Mouse (Mus musculus): Measurements from ENCODE around the gene Sbf2. TPM values are rescaled to one million over a fixed set of nuclear protein-coding genes. Genes with fewer than 3 reads are reported as not detected.
"Not testable (repeated sequence)": the region's sequence is repeated elsewhere in the genome, so short reads cannot be mapped to it uniquely, and the experiment has no call there.

Sbf2 gene
- polyA plus RNA-seq, 1 experiment from 2014 or later: 41.3 TPM

- ATAC-seq (no peak), DNase-seq (ENCODE audit: low read depth, low spot score) (no peak)
- CTCF ChIA-PET: interaction anchor here (1.2 to 2.6 kb wide), 4 partner anchors 9 to 360 kb away, joined by 3 to 7 read pairs (median 6); no protein-coding TSS in a partner anchor
- no peak for TF ChIP-seq CTCF (IDR thresholded peaks at IDR 0.05)
- in situ Hi-C loops (cut with MboI; ENCODE audit: low pct_unique_long_range_greater_than_20kb): no loop called here
- POLR2A ChIA-PET: interaction anchor here (1.1 kb wide), 1 partner anchor 42 kb away, joined by 3 read pairs; no protein-coding TSS in a partner anchor
- H3K27me3 ChIP-seq: no peaks in the 10 kb centered on the region
Observed at GRCm38 (mm10) chr7:110646611-110647407, 32.1 kb upstream of the Sbf2 start.

DNA sequence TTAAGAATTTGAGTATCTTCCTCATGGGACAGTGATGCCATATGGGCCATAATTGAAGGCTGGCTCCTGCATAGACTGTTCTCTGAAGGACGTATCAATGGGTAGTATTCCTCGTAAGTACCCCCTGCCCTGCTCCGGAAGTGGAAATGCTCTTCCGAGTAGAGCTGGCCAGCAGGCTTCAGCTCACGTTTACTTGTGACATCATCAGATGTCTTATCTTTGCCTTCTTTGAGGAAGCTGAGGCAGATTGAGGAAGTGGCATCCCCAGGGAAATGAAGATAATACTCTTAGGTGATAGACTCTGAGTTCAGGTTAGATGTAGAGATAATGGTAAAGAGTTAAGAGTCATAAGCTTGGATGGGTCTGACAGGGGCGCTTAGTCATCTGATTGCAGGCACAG, 31.1 kb upstream of the Sbf2 start:
- TF ChIP-seq CTCF (IDR thresholded peaks at IDR 0.05): no peak
- H3K27me3 ChIP-seq: no peaks in the 10 kb centered on the region
- in situ Hi-C loops (cut with MboI; ENCODE audit: low pct_unique_long_range_greater_than_20kb): no loop called here
- ChIA-PET POLR2A (interaction anchor here (1.1 kb wide), 1 partner anchor 43 kb away, joined by 3 read pairs; no protein-coding TSS in a partner anchor), CTCF (interaction anchor here (0.7 to 2.6 kb wide), 6 partner anchors 8 to 380 kb away, joined by 3 to 7 read pairs (median 3); no protein-coding TSS in a partner anchor)
- no peak for DNase-seq (ENCODE audit: low read depth, low spot score)
- ATAC-seq: no peak

- ATAC-seq: no peak
- in situ Hi-C loops (cut with MboI; ENCODE audit: low pct_unique_long_range_greater_than_20kb): no loop called here
- CTCF ChIA-PET: interaction anchor here (0.7 to 4.7 kb wide), 7 partner anchors 8 to 379 kb away, joined by 3 to 35 read pairs (median 3); no protein-coding TSS in a partner anchor
- DNase-seq (ENCODE audit: low read depth, low spot score): no peak
- peak; percentile 82 for TF ChIP-seq CTCF (IDR thresholded peaks at IDR 0.05)
- no peaks in the 10 kb centered on the region for H3K27me3 ChIP-seq
- POLR2A ChIA-PET: interaction anchor here (0.6 to 1.1 kb wide), 3 partner anchors 44 to 364 kb away, joined by 3 to 5 read pairs (median 3); no protein-coding TSS in a partner anchor
Observed at GRCm38 (mm10) chr7:110645311-110645710, 30.6 kb upstream of the Sbf2 start.

- POLR2A ChIA-PET; in situ Hi-C loops (cut with MboI; ENCODE audit: low pct_unique_long_range_greater_than_20kb); ATAC-seq; H3K27me3 ChIP-seq; DNase-seq (ENCODE audit: low read depth, low spot score): not testable (repeated sequence)
- CTCF ChIA-PET: interaction anchor here (1.6 kb wide), 1 partner anchor 10 kb away, joined by 4 read pairs; no protein-coding TSS in a partner anchor
Observed at GRCm38 (mm10) chr7:110639958-110640357, 25.2 kb upstream of the Sbf2 start.

GRCm38 (mm10) chr7:110639291-110639915, 24.7 kb upstream of the Sbf2 start:
- no peak for TF ChIP-seq CTCF (IDR thresholded peaks at IDR 0.05)
- in situ Hi-C loops (cut with MboI; ENCODE audit: low pct_unique_long_range_greater_than_20kb): no loop called here
- ChIA-PET POLR2A (interaction anchor here (0.8 kb wide), 1 partner anchor 9 kb away, joined by 3 read pairs; no protein-coding TSS in a partner anchor), CTCF (interaction anchor here (0.8 to 1.6 kb wide), 2 partner anchors 9 to 18 kb away, joined by 3 to 4 read pairs; no protein-coding TSS in a partner anchor)
- ATAC-seq (no peak), DNase-seq (ENCODE audit: low read depth, low spot score) (no peak)
- H3K27me3 ChIP-seq: no peaks in the 10 kb centered on the region

GRCm38 (mm10) chr7:110638305-110639110, 23.8 kb upstream of the Sbf2 start:
- TF ChIP-seq CTCF (IDR thresholded peaks at IDR 0.05): no peak
- DNase-seq (ENCODE audit: low read depth, low spot score) (no peak), ATAC-seq (no peak)
- CTCF ChIA-PET: interaction anchor here (0.8 to 1.6 kb wide), 3 partner anchors 8 to 19 kb away, joined by 3 to 4 read pairs (median 3); no protein-coding TSS in a partner anchor
- in situ Hi-C loops (cut with MboI; ENCODE audit: low pct_unique_long_range_greater_than_20kb): no loop called here
- H3K27me3 ChIP-seq: no peaks in the 10 kb centered on the region
- POLR2A ChIA-PET: interaction anchor here (0.8 to 0.9 kb wide), 2 partner anchors 8 to 13 kb away, joined by 3 read pairs; no protein-coding TSS in a partner anchor

- in situ Hi-C loops (cut with MboI; ENCODE audit: low pct_unique_long_range_greater_than_20kb): no loop called here
- CTCF ChIA-PET: interaction anchor here (1.0 kb wide), 1 partner anchor 8 kb away, joined by 4 read pairs; no protein-coding TSS in a partner anchor
- POLR2A ChIA-PET: no interaction called here
- DNase-seq (ENCODE audit: low read depth, low spot score): no peak
- TF ChIP-seq CTCF (IDR thresholded peaks at IDR 0.05): no peak
- no peaks in the 10 kb centered on the region for H3K27me3 ChIP-seq
- no peak for ATAC-seq
Observed at GRCm38 (mm10) chr7:110636559-110636958, 21.8 kb upstream of the Sbf2 start.

- ATAC-seq: no peak
- no peaks in the 10 kb centered on the region for H3K27me3 ChIP-seq
- POLR2A ChIA-PET: no interaction called here
- in situ Hi-C loops (cut with MboI; ENCODE audit: low pct_unique_long_range_greater_than_20kb): no loop called here
- no peak for TF ChIP-seq CTCF (IDR thresholded peaks at IDR 0.05)
- DNase-seq (ENCODE audit: low read depth, low spot score): no peak
- CTCF ChIA-PET: interaction anchor here (1.0 kb wide), 1 partner anchor 9 kb away, joined by 4 read pairs; no protein-coding TSS in a partner anchor
Observed at GRCm38 (mm10) chr7:110635929-110636328, 21.2 kb upstream of the Sbf2 start.

GRCm38 (mm10) chr7:110631136-110631888, 16.6 kb upstream of the Sbf2 start:
- in situ Hi-C loops (cut with MboI; ENCODE audit: low pct_unique_long_range_greater_than_20kb): no loop called here
- DNase-seq (ENCODE audit: low read depth, low spot score) (no peak), ATAC-seq (no peak)
- ChIA-PET POLR2A (interaction anchor here (0.8 to 0.9 kb wide), 2 partner anchors 8 to 344 kb away, joined by 3 read pairs; no protein-coding TSS in a partner anchor), CTCF (interaction anchor here (0.9 to 5.7 kb wide), 7 partner anchors 11 to 361 kb away, joined by 3 to 35 read pairs (median 7); no protein-coding TSS in a partner anchor)
- H3K27me3 ChIP-seq: no peaks in the 10 kb centered on the region
- no peak for TF ChIP-seq CTCF (IDR thresholded peaks at IDR 0.05)
